Mouse (Mus musculus): ENCODE measurements around the gene Trabd. TPM values are rescaled to one million over a fixed set of nuclear protein-coding genes. Genes with fewer than 3 reads are reported as not detected.

Gene Trabd
- total RNA-seq, 2 experiments from 2014 or later: 41.7 to 43.4 TPM

GRCm38 (mm10) chr15:89076156-89076731, 1.3 kb downstream of the Trabd start:
- peak; percentile 77 to 79 for DNase-seq

GRCm38 (mm10) chr15:89078208-89078836, 3.4 kb downstream of the Trabd start:
- DNase-seq: peak; percentile 56 to 62

- no peak for DNase-seq
Observed at GRCm38 (mm10) chr15:89083906-89084305, 9.0 kb downstream of the Trabd start.

GRCm38 (mm10) chr15:89084826-89085225, 9.9 kb downstream of the Trabd start:
- DNase-seq: no peak

- DNase-seq: peak; percentile 96
Observed at GRCm38 (mm10) chr15:89088607-89089247, 13.8 kb downstream of the Trabd start, which contains the start of gene Selenoo. Gene Selenoo, plus strand, starts transcription at chr15:89089084.

GRCm38 (mm10) chr15:89089248-89090051, 14.5 kb downstream of the Trabd start:
- DNase-seq: peak; percentile 69

- DNase-seq: no peak
Observed at GRCm38 (mm10) chr15:89090662-89091061, 15.7 kb downstream of the Trabd start.

- no peak for DNase-seq
Observed at GRCm38 (mm10) chr15:89092181-89092580, 17.3 kb downstream of the Trabd start.

- DNase-seq: no peak
Observed at GRCm38 (mm10) chr15:89097450-89097849, 22.5 kb downstream of the Trabd start.

GRCm38 (mm10) chr15:89098616-89099015, 23.7 kb downstream of the Trabd start:
- no peak for DNase-seq

GRCm38 (mm10) chr15:89100823-89101222, 25.9 kb downstream of the Trabd start:
- no peak for DNase-seq

- DNase-seq: no peak
Observed at GRCm38 (mm10) chr15:89102646-89103045, 27.7 kb downstream of the Trabd start.

- DNase-seq: no peak
Observed at GRCm38 (mm10) chr15:89103921-89104320, 29.0 kb downstream of the Trabd start.

GRCm38 (mm10) chr15:89104425-89104824, 29.5 kb downstream of the Trabd start:
- no peak for DNase-seq

- no peak for DNase-seq
Observed at GRCm38 (mm10) chr15:89106073-89106472, 31.1 kb downstream of the Trabd start.

GRCm38 (mm10) chr15:89106976-89107375, 32.1 kb downstream of the Trabd start:
- no peak for DNase-seq

- peak; percentile 74 to 79 for DNase-seq
Observed at GRCm38 (mm10) chr15:89110147-89110546, 35.2 kb downstream of the Trabd start.

- DNase-seq: no peak
Observed at GRCm38 (mm10) chr15:89118007-89118406, 43.1 kb downstream of the Trabd start.

- peak; percentile 95 to 96 for DNase-seq
Observed at GRCm38 (mm10) chr15:89122649-89123366, 47.9 kb downstream of the Trabd start, which contains the start of gene Tubgcp6. Gene Tubgcp6, minus strand, starts transcription at chr15:89123112.

GRCm38 (mm10) chr15:89123595-89123994, 48.7 kb downstream of the Trabd start:
- peak in 1 of 2 experiments; percentile 53 for DNase-seq

GRCm38 (mm10) chr15:89124312-89124711, 49.4 kb downstream of the Trabd start:
- DNase-seq: no peak

GRCm38 (mm10) chr15:89125351-89125750, 50.4 kb downstream of the Trabd start:
- DNase-seq: no peak

Data from adrenal gland, postnatal 36 days (tissue).